Mouse (Mus musculus) hematopoietic stem cell, adult 5-6 weeks (primary cell): ENCODE data around the gene 2310003L06Rik. TPM values are rescaled to one million over a fixed set of nuclear protein-coding genes. Genes with fewer than 3 reads are reported as not detected.

ENCODE experiments used
- ATAC-seq, 2 experiments: fragments of 125-278 bp in 1 of 2; replicated peaks in 1 of 2; 2 replicates each; pipeline ENCODE4 v1.8.0; 2016 to 2017; ENCODE audit warnings: inconsistent platforms in 2 of 2, mild to moderate bottlenecking in 2 of 2, moderate number of reproducible peaks in 2 of 2, low read depth in 1 of 2, moderate TSS enrichment in 1 of 2; ENCODE audit not compliant: low FRiP score in 2 of 2, poor library complexity in 2 of 2, severe bottlenecking in 2 of 2, insufficient read depth in 1 of 2, low TSS enrichment in 1 of 2
- total RNA-seq: library from RNA; stranded (forward); fragments of 172-1452, 232-1000 nt; gene quantifications from 2 replicates; pipeline ENCODE4 v1.2.3, GENCODE M21; 2017

The 2310003L06Rik gene
- total RNA-seq = not detected in 2 replicates

GRCm38 (mm10) chr5:87969201-87969600 is at the start of gene 2310003L06Rik, which contains the start of gene Gm28434:
Gene 2310003L06Rik, plus strand, starts transcription at chr5:87969459.
Gene Gm28434, plus strand, starts transcription at chr5:87969517.
- no peak for ATAC-seq

- no peak for ATAC-seq
These were observed 43.9 kb upstream of the 2310003L06Rik start, which contains the start of gene Csn3 for GRCm38 (mm10) chr5:87925372-87925771. Gene Csn3, plus strand, starts transcription at chr5:87925579.

DNA sequence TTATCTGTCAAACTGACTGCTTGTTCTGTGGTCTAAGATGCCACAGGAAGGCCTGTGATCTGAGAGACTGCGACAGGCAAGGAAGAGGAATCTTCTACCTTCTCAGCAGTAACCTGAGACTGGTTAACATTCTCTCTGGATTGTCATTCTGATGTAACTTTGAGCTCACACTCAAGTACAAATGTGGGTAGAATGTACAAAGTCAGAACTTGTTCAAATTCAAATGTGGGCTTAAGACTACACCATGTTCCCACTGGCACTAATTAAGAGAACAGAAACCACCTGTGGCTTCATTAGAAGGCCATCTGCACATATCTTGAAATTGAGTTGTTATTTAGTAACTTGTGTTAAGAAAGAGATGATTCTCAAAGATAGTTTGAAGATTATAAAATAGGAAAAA is 37.7 kb upstream of the 2310003L06Rik start:
- no peak for ATAC-seq

GRCm38 (mm10) chr5:87940752-87941151 is 28.5 kb upstream of the 2310003L06Rik start:
- no peak for ATAC-seq

DNA sequence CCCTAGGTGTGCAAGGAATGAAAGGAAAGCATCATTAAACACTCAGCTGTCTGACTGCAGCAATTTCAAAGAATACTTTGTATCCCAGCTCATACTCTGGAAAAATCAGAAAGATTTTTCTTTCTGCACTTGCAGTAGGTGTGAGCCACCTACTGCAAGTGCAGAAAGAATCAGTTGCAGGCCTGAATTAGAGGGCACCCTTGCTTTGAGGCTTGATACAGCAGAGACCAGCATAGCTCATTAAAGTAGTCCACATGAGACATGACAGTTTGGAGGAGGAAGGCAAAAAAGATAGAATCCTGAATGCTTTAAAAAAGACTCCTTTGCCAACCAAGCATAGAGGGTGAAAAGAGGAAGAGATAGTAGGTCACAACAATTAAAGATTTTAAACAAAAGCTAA is 26.7 kb upstream of the 2310003L06Rik start:
- no peak for ATAC-seq

DNA sequence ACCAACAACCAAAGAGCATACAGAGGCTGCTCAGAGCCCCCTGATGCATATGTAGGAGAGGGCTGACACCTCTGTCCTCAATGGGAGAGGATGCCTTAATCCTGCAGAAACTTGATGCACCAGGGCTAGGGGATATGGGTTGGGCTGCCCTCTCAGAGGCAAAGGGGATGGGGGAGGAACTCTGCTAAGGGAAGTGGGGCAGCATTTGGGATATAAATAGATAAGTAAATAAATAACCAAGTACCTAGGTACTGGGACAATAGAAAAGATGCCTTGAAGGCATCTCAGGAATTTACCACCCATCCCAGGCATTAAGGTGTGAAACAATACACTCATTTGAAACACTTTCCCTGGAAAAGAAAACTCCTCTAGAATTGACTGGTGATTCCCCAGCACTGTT is 17.4 kb upstream of the 2310003L06Rik start:
- ATAC-seq = no peak

DNA sequence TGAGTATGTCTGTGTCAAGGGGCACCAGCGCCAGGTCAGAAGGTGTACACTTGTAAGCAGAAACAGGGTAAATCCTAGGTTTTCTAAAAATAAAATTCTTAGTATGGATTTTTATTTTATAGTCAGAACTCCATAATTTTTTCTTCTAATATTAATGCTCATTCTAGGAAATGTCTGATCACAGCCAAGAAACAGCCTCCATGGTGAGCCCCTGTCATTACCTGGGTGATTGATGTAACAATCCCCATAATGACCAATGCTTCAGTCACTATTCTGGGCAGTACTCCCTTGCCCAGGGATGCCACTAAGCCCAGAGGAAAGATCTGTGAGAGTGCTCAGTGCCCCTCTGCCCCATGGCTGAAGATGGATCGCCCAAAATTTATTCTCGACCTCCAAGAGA is 9.9 kb downstream of the 2310003L06Rik start, which contains the start of gene Cabs1:
Gene Cabs1, plus strand, starts transcription at position 301 of the 400 bp plus-strand sequence.
- no peak for ATAC-seq

DNA sequence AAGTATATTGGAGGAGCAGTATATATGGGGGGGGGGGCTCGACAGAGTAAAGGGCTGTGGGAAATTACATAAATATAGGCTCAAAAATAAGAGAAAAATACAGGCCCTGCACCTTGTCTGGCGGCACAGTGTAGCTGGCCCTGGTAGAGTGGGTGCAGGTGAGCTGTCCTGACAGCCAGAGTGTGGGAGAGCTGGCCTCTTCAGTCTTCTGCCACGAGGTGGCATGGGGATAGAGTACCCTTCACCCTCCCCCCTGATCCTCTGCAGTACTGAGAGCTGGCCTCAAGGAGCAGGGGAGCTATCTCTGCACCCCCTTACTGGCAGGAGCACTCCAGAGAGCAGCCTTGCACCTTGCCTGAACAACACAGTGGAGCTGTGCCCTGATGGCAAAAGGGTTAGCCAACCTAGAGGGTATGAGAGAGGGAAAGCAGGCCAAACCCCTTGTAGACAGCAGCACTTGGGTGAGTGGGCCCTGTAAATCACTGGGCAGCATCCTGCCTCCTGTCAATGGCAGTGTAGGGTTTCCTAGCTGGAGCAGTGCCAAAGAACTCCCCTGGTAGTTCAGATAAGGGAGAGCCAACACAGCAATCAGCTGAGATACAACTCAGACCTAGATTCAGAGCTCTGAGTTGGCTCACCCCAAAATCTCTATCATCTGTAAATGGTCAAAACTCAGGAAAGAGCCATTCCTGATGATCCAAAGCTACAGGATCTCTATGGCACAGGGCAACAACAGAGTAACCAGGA is 13.4 kb downstream of the 2310003L06Rik start:
- ATAC-seq = 0 out of 4 replicates have a peak, but pooled peaks of 1 of the 2 experiments have one; percentile 25

- no peak for ATAC-seq
These were observed 33.0 kb downstream of the 2310003L06Rik start, which contains the start of gene Smr3a for GRCm38 (mm10) chr5:88002249-88002648. Gene Smr3a, plus strand, starts transcription at chr5:88002549.

- no peak for ATAC-seq
These were observed 36.0 kb downstream of the 2310003L06Rik start for GRCm38 (mm10) chr5:88005241-88005640.

Other genes starting within 250 kb of the 2310003L06Rik start
- gene Csn1s2a, start 194.9 kb upstream of the 2310003L06Rik start, total RNA-seq = not detected in 2 replicates
- gene Csn1s2b, start 161.4 kb upstream of the 2310003L06Rik start, total RNA-seq = not detected in 2 replicates
- not detected in 2 replicates for gene Prr27, start 143.8 kb upstream of the 2310003L06Rik start, total RNA-seq
- gene Odam, start 84.4 kb upstream of the 2310003L06Rik start, total RNA-seq = not detected in 2 replicates
- not detected in 2 replicates for gene Csn3, start 43.9 kb upstream of the 2310003L06Rik start, total RNA-seq
- gene Gm28434, start 58 bp downstream of the 2310003L06Rik start, total RNA-seq = not detected in 2 replicates
- gene Cabs1, start 10.0 kb downstream of the 2310003L06Rik start, total RNA-seq = not detected in 2 replicates
- not detected in 2 replicates for gene Smr3a, start 33.1 kb downstream of the 2310003L06Rik start, total RNA-seq
- not detected in 2 replicates for gene Smr2, start 117.1 kb downstream of the 2310003L06Rik start, total RNA-seq
- not detected in 2 replicates for gene Gm11116, start 142.1 kb downstream of the 2310003L06Rik start, total RNA-seq
- gene Gm11115, start 184.6 kb downstream of the 2310003L06Rik start, total RNA-seq = not detected in 2 replicates